Mouse (Mus musculus): ENCODE data around the gene Csn1s1. TPM values are rescaled to one million over a fixed set of nuclear protein-coding genes. Genes with fewer than 3 reads are reported as not detected.

The Csn1s1 gene
- polyA plus RNA-seq (2016; fragmentation: Nextera tagmentation; extraction: Ambion mirVana): not detected in 2 replicates

DNA sequence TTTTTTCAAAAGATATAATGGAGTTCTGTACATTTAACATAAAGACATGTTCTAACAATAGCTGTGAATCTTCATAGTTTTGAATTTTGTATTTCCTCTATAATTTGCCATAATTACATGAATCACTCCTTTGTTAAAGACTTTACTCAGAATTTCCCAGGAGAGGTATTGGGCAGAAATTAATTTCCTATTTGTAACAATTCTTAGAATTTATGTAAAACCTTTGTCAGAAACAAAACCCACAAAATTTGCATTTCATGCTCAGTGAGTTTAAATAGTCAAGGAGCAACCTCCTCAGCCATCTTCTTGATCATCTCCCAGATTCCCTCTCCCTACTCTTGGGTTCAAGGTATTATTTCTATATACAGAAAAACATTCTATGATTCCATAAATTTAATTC lies at the start of gene Csn1s1:
Csn1s1 (plus strand) TSS at position 301 of the 400 bp plus-strand sequence.
- no peak for ATAC-seq (ENCODE audit: insufficient number of reproducible peaks, insufficient read depth, low FRiP score, low TSS enrichment)
- Histone ChIP-seq H3K9ac (no peak within 1 kb of the TSS), H3K4me3 (no peak within 1 kb of the TSS), H3K36me3 (no peaks in the 10 kb centered on the region), H3K4me1 (no peaks in the 10 kb centered on the region), H3K27me3 (no peaks in the 10 kb centered on the region), H3K4me2 (replicated peaks) (no peak within 1 kb of the TSS), H3K9me3 (no peaks in the 10 kb centered on the region), H3K27ac (no peak within 1 kb of the TSS)

DNA sequence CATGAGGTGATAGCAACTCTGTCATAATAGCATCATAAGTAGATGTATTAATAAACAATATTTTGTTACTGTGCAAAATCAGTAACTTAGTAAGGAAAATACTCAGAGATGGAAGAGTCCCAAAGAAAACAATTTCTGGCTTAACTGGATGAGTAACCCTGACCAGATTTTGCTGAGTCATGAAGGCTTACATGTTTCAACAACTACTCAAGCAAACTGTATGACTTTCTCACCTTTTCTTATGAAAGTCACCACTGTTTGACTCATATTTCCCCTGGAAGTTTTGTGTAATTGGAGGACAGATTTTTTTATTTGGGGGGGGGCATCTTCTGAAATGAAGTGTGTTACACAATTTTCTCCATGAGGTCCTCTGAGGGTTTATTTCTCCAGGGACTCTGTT lies 43.3 kb upstream of the Csn1s1 start:
- no peak for ATAC-seq (ENCODE audit: insufficient number of reproducible peaks, insufficient read depth, low FRiP score, low TSS enrichment)
- Histone ChIP-seq H3K4me3 (no peak overlapping the region), H3K36me3 (no peaks in the 10 kb centered on the region), H3K27me3 (no peaks in the 10 kb centered on the region), H3K27ac (no peak overlapping the region), H3K4me2 (replicated peaks) (no peak overlapping the region), H3K9me3 (no peaks in the 10 kb centered on the region), H3K4me1 (no peaks in the 10 kb centered on the region), H3K9ac (no peak overlapping the region)

DNA sequence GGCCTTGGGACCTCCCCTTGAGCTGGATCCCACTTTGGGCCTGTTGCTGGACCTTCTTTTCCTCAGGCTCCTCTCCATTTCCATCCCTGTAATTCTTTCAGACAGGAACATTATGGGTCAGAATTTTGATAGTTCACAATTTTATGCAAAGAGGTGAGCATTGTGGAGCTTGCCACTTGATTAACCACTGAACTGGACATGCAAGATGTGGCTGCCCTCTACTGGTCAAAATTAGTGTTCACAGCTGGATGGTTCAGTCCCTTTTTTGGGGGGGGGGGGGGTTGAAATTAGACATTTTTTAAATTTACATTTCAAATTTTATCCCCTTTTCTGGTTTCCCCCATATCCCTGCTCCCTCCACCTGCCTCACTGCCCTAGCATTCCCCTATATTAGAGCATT lies 23.2 kb upstream of the Csn1s1 start:
- no peak for ATAC-seq (ENCODE audit: insufficient number of reproducible peaks, insufficient read depth, low FRiP score, low TSS enrichment)
- Histone ChIP-seq H3K9me3 (no peaks in the 10 kb centered on the region), H3K9ac (no peak overlapping the region), H3K4me1 (no peaks in the 10 kb centered on the region), H3K4me2 (replicated peaks) (no peak overlapping the region), H3K36me3 (no peaks in the 10 kb centered on the region), H3K27ac (no peak overlapping the region), H3K4me3 (no peak overlapping the region), H3K27me3 (no peaks in the 10 kb centered on the region)

DNA sequence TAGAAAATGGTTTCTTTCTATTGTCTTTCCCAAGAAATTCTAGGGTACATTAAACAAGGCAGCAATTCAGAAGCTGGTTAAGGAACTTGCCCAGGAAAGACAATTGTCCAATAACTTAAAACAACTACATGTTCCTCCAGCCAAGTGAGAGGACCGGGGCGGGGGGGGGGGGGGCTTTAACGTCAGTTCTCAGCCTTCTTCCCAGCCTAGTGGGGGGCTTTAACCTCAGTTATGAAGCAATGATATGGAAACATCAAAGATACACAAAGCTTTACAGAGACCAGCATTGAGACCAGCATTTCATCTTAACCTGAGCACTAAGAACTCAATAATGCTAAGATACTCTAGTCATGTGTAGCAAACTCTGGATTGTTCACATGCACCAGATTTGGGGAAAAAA lies 33.5 kb downstream of the Csn1s1 start, which contains the start of gene Csn2:
Csn2 (minus strand) TSS at position 101 of the 400 bp plus-strand sequence.
- no peaks in the 10 kb centered on the region for H3K4me1 ChIP-seq
- H3K36me3 ChIP-seq: no peaks in the 10 kb centered on the region
- ATAC-seq (ENCODE audit: insufficient number of reproducible peaks, insufficient read depth, low FRiP score, low TSS enrichment): no peak
- H3K27me3 ChIP-seq: no peaks in the 10 kb centered on the region
- no peak within 1 kb of the TSS for H3K27ac ChIP-seq
- no peak within 1 kb of the TSS for H3K4me3 ChIP-seq
- H3K9ac ChIP-seq: no peak within 1 kb of the TSS
- no peak within 1 kb of the TSS for H3K4me2 ChIP-seq (replicated peaks)
- no peaks in the 10 kb centered on the region for H3K9me3 ChIP-seq
- WGBS: 71% methylated on average over 3 of the region's 3 CpGs

DNA sequence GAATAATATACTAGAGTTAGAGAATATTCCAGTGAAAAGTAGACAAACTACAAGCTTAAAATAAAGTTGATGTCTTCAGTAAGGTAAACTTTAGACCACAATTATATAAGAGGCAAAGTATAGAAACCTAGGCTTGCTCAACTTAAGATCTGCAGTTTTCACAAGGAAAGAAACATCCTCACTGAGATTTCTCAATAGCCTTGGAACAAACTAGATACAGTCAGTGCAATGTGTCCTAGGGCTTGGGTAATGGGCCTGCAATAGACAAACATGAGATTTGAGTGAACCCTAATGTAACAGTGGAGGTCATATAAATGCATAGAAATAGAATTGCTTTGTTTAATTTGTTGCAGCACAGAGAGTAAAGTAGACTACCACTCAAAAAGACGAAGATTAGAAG lies 39.9 kb downstream of the Csn1s1 start:
- WGBS: 85% methylated on average over 1 of the region's 1 CpGs
- Histone ChIP-seq H3K4me1 (no peaks in the 10 kb centered on the region), H3K9ac (no peak overlapping the region), H3K4me3 (no peak overlapping the region), H3K4me2 (replicated peaks) (no peak overlapping the region), H3K9me3 (no peaks in the 10 kb centered on the region), H3K36me3 (no peaks in the 10 kb centered on the region), H3K27me3 (no peaks in the 10 kb centered on the region), H3K27ac (no peak overlapping the region)
- no peak for ATAC-seq (ENCODE audit: insufficient number of reproducible peaks, insufficient read depth, low FRiP score, low TSS enrichment)

Other genes with a start within 250 kb of the Csn1s1 start
- not detected in 2 replicates for gene Ugt2b38, start 242.0 kb upstream of the Csn1s1 start, polyA plus RNA-seq (2016; fragmentation: Nextera tagmentation; extraction: Ambion mirVana)
- gene Ugt2a2, start 183.9 kb upstream of the Csn1s1 start, polyA plus RNA-seq (2016; fragmentation: Nextera tagmentation; extraction: Ambion mirVana): 0.45 TPM in 1 of 2 replicates, not detected in the other
- gene Gm43638, start 179.4 kb upstream of the Csn1s1 start, polyA plus RNA-seq (2016; fragmentation: Nextera tagmentation; extraction: Ambion mirVana): not detected in 2 replicates
- gene Ugt2a1, start 175.3 kb upstream of the Csn1s1 start, polyA plus RNA-seq (2016; fragmentation: Nextera tagmentation; extraction: Ambion mirVana): 3.7 and 4.2 TPM in 2 replicates
- 0.18 TPM in 1 of 2 replicates, not detected in the other for gene Sult1b1, start 128.0 kb upstream of the Csn1s1 start, polyA plus RNA-seq (2016; fragmentation: Nextera tagmentation; extraction: Ambion mirVana)
- 0.24 TPM in 1 of 2 replicates, not detected in the other for gene Sult1d1, start 97.2 kb upstream of the Csn1s1 start, polyA plus RNA-seq (2016; fragmentation: Nextera tagmentation; extraction: Ambion mirVana)
- 3.5 and 4.3 TPM in 2 replicates for gene Sult1e1, start 74.6 kb upstream of the Csn1s1 start, polyA plus RNA-seq (2016; fragmentation: Nextera tagmentation; extraction: Ambion mirVana)
- gene Csn2, start 33.4 kb downstream of the Csn1s1 start, polyA plus RNA-seq (2016; fragmentation: Nextera tagmentation; extraction: Ambion mirVana): not detected in 2 replicates
- gene Csn1s2a, start 108.4 kb downstream of the Csn1s1 start, polyA plus RNA-seq (2016; fragmentation: Nextera tagmentation; extraction: Ambion mirVana): not detected in 2 replicates
- gene Csn1s2b, start 141.9 kb downstream of the Csn1s1 start, polyA plus RNA-seq (2016; fragmentation: Nextera tagmentation; extraction: Ambion mirVana): not detected in 2 replicates
- not detected in 2 replicates for gene Prr27, start 159.5 kb downstream of the Csn1s1 start, polyA plus RNA-seq (2016; fragmentation: Nextera tagmentation; extraction: Ambion mirVana)
- not detected in 2 replicates for gene Odam, start 218.8 kb downstream of the Csn1s1 start, polyA plus RNA-seq (2016; fragmentation: Nextera tagmentation; extraction: Ambion mirVana)